Mouse (Mus musculus) embryonic fibroblast, embryonic 13.5 days (primary cell): ENCODE data around the gene Agt.

Source experiments
- CTCF ChIP-seq: IDR thresholded peaks from 2 replicates; pipeline ENCODE4 v1.5.1; 2011; ENCODE audit warnings: mild to moderate bottlenecking, control low read depth, low read length, moderate library complexity, borderline replicate concordance; ENCODE audit not compliant: insufficient read depth
- POLR2A ChIP-seq: IDR thresholded peaks from 2 replicates; pipeline ENCODE4 v1.6.1; 2011; ENCODE audit warnings: low read depth, mild to moderate bottlenecking, control low read depth, low read length, moderate library complexity

DNA sequence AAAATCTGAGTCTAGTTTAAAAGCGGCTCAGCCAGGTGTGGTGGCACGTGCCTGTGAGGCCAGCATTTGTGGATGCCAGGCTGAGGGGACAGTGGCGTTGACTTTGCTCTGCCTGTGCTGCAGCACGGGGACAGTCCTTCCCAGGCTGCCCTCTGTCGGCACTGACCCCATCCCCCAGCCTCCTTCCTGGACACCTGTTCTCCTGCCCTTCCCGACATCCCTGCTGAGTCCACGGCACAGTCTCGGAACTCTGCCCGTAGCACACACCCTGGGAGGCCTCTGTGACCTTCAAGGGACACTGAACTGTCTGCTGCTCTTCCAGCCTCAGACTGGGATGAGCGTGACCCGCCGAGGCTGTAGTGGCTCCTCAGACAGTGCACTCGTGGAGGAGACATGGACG is 39.4 kb downstream of the Agt start:
- TF ChIP-seq CTCF (no peak), POLR2A (no peak)
